Mouse (Mus musculus): ENCODE measurements around the gene Ube2g1.
"Not testable (repeated sequence)": the region's sequence is repeated elsewhere in the genome, so short reads cannot be mapped to it uniquely, and the experiment has no call there.

The Ube2g1 gene

DNA sequence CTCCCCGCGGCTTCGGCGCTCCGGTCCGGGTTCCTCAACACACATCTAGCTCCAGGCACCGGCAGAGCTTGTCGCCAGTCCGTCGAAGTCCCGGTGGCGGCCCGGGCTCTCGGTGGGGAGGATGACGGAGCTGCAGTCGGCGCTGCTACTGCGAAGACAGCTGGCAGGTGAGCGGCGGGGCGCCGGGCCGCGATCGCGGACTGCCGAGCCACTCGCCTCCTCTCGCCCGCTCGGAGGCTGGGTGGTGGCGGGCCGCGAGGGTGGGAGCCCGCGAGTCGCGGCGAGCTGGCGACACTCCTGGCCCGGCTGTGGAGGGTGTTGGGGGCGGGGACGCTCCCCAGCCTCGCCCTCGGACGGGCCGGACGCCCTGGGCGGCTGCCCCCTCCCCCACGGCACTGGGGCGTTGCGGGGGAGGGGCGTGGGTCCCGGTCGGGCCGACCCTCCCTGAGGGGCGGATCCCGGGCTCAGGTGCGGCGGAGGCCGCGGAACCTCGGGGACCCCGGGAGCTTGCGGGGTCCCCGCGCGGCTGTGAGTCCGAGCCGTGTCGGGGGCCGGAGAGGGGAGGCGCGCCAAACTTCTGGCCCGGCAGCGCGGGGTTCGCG lies 487 bp downstream of the Ube2g1 start:
- DNase-seq (ENCODE audit: low spot score in 2 of 2): peak; percentile 54 to 62

DNA sequence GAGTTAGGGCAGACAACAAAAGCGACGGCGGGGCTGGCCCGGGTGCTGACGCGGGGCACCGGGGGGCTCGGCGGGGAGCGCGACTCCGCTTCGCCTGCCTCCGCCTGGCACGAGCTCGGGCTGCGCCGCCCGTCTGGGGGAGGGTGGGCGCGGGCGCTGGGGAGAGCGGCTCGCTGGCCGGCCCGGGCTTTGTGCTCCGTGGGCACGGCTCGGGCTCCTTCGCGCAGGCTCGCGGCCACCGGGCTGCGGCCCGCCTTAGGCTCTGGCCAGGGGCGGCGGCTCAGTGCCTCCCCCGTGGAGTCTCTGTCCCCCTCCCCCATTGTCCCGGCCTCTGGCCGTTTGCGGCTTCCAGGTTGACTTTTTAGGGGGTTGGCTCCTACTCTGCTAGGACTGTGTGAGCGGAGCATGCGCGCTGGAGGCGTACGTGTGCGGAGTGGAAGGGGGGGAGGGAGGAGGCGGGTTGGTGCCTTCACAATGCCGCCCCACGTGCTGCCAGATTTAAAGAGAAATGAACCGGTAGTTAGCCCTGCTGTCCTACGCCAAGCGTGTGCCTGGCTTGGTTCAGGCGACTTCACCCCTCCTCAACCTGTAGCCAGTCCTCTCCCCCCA lies 1.1 kb downstream of the Ube2g1 start:
- DNase-seq (ENCODE audit: low spot score in 2 of 2): peak; percentile 74 to 76

DNA sequence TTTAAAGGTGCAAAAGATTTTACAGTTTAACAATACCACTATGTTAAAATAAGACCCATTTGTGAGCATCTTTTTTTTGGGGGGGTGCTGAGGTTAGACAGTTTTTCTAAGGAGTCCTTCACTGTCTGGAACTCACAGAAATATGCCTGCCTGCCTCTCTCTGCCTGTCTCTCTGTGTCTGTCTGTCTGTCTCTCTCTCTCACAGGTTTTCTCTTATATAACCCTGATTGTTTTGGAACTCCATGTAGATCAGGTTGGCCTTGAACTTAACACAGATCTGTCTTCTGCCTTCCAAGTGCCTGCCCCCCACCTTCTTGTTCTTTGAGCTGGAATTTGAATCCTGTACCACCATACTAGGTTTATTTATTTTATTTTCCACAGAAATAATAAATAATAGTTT lies 2.2 kb downstream of the Ube2g1 start:
- no peak for DNase-seq (ENCODE audit: low spot score in 2 of 2)

DNA sequence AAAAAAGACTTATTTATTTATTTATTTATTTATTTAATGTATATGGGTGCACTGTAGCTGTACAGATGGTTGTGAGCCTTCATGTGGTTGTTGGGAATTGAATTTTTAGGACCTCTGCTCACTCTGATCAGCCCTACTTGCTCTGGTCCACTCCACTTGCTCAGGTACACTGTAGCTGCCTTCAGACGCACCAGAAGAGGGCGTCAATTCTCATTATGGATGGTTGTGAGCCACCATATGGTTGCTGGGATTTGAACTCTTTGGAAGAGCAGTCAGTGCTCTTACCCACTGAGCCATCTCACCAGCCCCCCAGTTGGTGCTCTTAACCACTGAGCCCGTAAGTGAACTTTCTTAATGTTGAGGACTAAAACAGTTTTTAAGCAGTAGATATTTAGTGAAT lies 7.3 kb downstream of the Ube2g1 start:
- not testable (repeated sequence) for DNase-seq (ENCODE audit: low spot score in 2 of 2)

DNA sequence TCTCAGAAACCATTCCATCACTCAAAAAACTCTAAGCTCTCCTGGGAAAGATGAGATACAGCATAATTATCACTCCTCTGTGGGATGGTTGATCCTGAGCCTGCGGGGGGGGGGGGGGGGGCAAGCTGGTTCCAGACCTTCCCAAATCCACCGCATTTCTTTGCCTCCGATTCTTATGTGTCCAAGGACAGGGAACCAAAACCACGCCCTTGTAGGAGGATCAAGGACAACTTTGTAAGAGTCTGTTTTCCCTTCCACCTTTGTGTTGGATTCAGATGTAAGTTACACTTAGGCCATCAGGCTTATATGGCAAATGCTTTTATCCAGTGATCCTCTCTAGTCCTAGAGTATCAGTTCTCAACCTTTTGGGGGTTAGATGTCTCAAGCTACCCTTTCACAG lies 8.8 kb downstream of the Ube2g1 start:
- no peak for DNase-seq (ENCODE audit: low spot score in 2 of 2)

DNA sequence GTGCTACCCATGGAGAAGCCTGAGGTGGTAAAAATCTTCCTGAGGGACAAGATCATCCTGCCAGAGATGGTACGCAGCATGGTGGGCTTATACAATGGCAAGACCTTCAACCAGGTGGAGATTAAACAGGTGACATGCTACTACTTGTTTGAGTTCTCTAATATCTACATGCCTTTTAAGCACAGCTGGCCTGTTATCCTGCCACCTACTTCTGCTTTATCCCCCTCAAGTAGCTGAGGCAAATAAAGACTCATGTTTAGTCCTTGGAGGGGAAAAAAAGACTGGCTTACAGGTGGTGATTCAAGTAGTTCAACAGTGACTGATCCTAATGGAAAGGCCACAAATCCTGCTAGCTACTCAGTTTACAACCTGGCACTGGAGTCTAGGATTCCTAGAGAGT lies 11.4 kb downstream of the Ube2g1 start:
- no peak for DNase-seq (ENCODE audit: low spot score in 2 of 2)

DNA sequence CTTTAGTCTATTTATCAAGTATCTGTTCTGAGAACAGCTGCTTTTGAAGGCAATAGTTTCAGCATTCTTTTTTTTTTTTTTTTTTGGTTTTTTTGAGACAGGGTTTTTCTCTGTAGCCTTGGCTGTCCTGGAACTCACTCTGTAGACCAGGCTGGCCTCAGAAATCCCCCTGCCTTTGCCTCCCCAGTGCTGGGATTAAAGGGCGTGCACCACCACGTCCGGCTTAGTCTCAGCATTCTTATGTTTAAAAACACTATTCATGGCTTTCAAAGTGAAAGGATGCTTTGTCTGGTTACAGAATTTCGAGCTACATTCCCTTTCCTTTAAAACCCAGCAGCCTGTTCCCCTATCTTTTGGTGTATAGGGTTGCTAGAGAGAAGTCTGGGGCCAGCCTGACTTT lies 35.6 kb downstream of the Ube2g1 start:
- no peak for DNase-seq (ENCODE audit: low spot score in 2 of 2)

DNA sequence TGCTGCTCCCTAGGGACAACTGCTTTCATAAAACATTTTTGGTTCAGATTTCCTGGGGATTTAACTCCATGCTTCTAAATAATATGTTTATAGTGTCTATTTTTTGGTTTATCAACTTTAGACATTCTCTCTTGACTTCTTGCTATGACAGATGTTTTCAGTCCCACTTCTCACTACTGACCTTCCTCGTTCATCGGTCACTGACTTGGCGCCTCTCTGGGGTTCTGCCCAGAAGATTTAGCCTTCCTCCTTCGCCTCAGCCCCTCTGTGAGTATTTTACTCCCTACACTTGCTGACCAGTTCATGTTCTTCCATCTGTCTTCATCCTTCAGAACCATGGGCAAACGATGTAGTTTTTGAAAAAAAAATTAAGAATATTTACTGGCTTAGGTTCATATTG lies 38.3 kb downstream of the Ube2g1 start:
- DNase-seq (ENCODE audit: low spot score in 2 of 2): no peak

DNA sequence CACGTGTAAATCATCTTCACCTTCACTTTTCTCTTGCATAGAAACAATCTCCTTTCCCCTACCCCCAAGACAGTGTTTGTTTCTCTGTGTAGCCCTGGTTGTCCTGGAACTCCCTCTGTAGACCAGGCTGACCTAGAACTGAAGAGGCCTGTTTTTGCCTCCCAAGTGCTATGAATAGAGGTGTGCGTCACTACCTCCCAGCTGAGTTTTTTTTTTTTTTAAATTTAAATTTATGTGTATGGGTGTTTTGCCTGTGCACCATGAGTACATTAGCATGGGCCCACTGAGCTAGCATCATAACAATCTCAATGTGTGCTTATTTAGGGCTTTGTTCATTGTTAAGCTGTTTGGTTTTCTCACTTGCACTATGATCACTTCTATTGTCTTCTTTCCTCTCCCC lies 43.3 kb downstream of the Ube2g1 start:
- DNase-seq (ENCODE audit: low spot score in 2 of 2): no peak

DNA sequence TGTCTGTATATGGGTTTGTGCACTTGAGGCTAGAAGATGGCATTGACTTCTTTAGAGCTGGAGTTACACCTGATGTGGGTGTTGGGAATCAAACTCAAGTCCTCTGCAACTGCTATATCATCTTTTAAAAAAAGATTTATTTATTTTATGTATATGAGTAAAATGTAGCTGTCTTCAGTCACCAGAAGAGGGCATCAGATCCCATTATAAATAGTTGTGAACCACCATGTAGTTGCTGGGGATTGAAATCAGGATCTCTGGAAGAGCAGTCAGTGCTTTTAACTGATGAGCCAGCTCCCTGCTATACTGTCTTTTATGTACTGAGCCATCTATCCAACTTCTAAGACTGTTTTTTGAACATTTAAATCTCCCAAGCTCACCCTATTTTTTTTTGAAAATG lies 52.8 kb downstream of the Ube2g1 start:
- no peak for DNase-seq (ENCODE audit: low spot score in 2 of 2)

DNA sequence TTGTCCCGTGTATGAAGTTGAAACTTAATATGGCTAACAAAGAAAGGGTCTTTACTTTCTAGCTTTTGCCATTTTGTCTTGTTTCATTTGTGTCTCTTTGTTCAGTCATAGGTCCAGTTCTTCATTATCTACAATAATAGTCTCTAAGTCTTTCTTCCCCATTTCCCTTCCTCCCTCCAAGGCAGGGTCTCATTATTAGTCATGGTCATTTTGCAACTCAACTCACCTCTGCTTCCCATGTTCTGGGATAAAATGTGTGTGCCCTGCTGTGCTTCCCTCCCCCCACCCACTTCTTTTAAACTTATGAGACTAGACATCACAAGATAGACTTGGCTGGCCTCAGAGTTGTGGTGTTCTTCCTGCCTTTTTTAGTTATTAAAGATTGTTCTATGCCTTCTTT lies 53.3 kb downstream of the Ube2g1 start:
- no peak for DNase-seq (ENCODE audit: low spot score in 2 of 2)

DNA sequence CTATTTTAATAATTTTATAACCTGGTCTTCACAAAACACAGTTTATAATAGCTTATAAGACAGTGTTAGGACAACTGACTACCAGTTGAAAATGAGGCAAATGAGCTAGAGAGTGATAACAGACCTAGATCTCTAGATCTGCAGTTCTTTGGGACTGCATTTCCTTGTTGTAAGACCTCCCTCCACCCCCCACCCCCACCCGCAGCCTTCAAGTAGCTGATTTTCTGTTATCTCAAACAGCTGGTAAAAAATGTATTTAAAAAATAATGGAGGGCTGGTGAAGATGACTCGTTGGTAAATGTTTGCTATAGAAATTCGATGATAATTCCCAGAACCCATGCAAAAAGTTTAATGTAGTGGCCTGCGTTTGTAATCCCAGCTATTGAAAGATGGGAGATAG lies 57.6 kb downstream of the Ube2g1 start:
- DNase-seq (ENCODE audit: low spot score in 2 of 2): no peak

DNA sequence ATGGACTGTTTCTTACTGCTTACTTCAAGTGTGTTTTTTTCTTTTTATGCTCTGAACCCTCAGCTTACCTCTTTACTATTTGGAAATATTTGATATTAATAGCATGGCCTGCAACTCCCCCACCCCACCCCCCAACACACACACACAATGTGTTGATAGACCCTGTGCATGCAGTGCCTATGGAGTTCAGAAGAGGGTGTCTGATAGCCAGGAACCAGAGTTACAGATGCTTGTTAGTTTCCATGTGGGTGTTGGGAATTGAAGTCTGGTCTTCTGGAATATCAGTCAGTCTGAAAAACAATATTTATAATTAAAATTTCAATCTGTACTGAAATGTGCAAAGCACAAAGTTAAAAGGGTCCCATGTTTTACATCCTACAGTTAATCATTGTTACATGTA lies 63.6 kb downstream of the Ube2g1 start:
- DNase-seq (ENCODE audit: low spot score in 2 of 2): no peak

DNA sequence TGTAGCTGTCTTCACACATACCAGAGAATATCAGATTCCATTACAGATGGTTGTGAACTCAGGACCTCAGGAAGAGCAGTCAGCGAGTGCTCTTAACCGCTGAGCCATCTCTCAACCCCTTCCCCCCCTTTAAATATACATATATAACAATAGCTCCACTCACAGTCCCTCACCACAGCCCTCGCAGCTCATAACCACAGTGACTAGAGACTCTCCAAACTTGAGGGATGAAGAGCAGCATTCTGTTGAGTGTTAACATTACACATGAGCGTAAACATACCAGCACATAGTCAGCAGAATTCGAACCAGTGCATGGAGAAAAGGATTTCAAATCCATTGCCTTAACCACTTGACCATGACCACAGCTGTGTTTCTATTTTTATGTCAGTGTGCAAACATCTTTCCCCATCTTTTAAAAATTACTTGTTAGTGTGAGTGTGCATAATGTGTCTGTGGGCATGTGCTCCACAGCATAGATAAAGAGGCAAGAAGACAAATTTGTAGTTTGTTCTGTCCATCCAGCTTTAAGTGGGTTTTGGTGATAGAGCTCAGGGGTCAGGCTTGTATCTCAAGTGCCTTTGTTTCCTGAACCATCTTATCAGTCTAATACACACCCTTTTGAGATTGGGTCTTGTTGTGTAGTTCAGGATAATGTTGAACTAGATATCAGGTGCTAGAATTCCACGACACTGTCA lies 64.4 kb downstream of the Ube2g1 start:
- no peak for DNase-seq (ENCODE audit: low spot score in 2 of 2)

DNA sequence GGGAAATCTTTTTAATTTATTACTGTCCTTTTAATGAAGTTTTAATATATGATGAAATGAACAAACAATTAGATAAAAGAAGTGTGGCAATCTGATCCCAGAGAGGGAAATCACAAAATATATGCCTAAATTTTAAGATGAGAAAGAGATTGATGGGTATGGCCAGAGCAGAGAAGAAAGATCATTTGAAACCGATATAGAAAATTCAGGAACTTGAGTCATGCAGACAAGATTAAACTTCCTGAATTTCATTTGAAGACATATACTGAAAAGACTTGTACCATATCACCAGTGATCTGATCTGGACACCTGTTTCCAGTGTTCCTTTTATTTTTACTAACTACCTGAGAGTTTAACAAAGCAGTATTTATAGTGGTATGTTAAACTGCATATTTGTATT lies 65.4 kb downstream of the Ube2g1 start:
- no peak for DNase-seq (ENCODE audit: low spot score in 2 of 2)

DNA sequence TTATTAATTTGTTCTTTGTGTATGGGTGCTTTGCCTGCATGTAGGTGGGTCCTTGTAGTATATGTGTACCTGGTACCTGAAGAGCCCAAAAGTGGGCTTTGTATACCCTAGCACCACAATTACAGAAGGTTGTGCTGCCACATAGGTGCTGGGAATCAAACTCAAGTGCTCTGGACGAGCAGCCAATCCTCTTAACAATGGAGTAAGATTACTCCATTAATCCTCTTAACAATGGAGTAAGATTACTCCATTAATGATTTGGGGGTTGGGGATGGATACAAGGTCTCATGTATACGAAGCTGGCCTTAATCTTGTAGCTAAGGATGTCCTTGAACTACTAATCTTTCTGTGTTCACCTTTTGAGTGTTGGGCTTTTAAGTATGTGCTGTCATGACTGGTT lies 68.2 kb downstream of the Ube2g1 start:
- DNase-seq (ENCODE audit: low spot score in 2 of 2): no peak

DNA sequence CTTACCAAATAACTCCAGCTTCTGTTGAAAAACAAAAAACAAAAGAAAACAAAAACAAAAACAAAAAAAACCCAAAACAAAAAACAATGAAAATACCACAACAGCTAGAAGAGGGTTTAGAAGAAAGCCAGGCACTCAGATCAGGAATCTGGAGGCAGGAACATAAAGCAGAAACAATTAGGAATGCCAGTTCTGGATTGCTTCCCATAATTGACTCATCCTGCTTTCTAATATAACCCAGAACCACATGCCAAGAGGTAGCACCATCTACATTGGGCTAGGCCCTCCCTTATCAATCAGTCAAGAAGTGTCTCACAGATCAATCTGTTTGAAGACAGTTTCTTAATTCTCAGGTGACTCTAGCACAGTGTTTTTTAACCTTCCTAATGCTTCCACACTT lies 73.6 kb downstream of the Ube2g1 start:
- DNase-seq (ENCODE audit: low spot score in 2 of 2): no peak

DNA sequence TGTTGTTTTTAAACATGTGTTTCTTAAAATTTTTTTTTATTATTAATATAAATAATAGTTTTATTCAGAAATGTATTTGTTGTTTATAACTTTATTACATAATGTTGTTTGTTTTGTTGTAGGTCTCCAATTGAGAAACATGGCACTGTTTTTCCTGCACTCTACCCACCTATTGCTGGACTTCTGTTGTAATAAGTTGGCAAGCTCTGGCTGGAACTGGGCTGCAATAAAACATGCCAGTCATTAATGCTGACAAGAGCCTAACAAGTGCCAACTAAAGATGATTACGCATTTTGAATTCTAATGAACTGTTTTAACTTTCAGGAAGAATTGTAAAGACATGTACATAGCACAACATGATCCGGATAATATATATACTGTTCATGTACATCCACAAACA lies 76.3 kb downstream of the Ube2g1 start:
- no peak for DNase-seq (ENCODE audit: low spot score in 2 of 2)

DNA sequence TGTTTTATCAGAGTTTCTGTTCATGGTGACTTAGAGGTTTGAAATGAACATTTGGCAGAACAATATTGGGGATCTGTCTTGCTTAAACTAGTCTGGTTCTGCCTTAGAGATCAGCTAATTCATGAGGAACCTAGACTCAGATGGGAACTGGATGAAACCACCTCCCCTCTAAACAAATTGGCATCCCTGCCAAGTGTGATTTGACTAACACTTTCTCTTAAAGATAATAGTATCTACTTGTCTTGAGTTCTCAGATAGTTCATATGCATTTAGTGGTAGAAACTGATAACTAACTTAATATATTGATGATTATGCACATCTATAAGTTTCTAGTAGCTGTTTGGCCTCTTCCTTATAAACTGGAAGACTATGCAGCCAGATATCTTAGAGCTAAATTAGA lies 79.6 kb downstream of the Ube2g1 start:
- no peak for DNase-seq (ENCODE audit: low spot score in 2 of 2)

DNA sequence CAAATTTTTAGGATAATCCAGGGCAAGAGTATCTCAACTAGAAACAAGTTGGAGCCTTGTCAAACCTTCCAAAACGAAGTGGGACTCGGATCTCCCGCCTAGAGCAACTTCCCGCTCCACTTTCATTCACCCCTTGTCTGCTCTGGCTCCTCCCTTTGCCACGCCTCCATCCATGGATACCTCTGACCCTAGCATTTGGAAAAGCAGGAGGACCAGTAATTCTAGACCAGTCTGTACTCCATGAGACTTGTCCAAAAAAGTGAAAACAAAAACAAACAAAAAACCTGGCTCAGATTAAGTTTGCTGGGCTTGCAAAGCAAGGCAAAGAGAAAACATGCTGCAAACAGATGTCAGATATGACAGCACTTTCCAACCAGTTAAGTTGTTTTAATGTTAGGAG lies 81.2 kb downstream of the Ube2g1 start:
- DNase-seq (ENCODE audit: low spot score in 2 of 2): no peak

DNA sequence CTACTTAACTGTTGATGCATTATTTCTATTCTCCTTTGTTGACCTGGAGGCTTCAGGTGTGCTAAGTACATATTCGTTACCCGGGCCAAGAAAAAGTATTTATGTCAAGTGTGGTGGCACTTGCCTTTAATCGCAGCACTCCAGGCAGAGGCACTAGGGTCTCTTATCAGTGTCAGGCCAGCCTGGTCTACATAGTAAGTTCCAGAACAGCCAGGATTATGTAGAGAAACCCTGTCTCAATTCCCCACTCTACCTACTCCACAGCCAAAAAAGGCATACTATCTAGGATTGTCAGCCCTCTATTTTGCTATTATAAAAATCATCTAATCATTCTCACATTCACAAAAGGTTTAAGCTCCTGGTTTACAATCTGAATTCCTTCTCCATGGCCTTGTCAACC lies 82.0 kb downstream of the Ube2g1 start:
- DNase-seq (ENCODE audit: low spot score in 2 of 2): peak in 1 of 2 experiments; percentile 20

DNA sequence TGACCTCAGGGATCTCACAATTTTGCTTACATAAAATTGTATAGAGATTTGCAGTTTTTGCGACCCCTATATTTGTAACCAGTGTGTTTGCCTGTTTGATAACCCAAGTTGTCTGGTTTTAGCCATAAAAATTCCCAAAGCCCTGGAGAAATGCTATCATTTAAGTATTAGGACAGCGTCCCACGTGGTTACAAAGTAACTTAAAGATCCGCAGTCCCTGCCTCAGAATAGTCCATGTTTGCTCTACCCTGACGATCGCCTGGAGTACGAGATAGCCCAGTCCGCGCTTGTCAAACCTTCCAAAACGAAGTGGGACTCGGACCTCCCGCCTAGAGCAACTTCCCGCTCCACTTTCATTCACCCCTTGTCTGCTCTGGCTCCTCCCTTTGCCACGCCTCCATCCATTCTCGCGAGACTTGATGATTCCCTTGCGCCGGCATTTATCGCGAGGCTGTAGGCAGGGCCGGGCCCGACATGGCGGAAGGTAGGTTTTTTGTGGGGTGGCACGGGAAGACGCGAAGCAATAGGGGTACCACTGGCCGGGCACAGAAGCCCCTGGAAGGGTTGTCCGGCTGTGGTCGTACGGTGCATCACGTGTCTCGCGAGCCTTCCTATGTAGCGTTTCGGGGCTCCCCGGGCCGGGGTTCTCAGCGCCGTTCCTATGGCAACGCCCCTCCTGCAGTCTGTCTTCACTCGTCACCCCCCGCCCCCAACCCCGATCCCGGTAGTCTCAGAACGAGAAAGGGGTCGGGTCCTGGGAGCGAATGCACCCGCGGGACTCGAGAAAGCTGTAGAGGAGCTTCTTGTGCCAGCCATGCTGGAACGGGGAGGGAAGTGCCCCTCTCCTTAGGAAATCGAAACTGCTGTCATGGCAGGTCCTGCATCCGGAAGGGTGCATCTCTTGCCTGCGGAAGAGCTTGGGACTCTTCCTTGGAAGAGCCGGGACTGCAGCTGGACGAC lies 82.7 kb downstream of the Ube2g1 start, which contains the start of gene Ankfy1:
Gene Ankfy1, plus strand, starts transcription at position 456 of the 960 bp plus-strand sequence.
- DNase-seq (ENCODE audit: low spot score in 2 of 2): peak; percentile 97 to 98
